In genomic region chr2:17065149-17066145, GRCm38 (mm10) we compare ENCODE assay signal across 7 mouse cellular contexts.
DNase-seq lines count a peak whose midpoint lies in the region.

No protein-coding gene starts in this region.

- DNase-seq in A20 (ENCODE audit: low read depth, low spot score): peak; percentile 86
- DNase-seq in brain, adult 2 months (ENCODE audit: low read depth, low spot score): peak; percentile 6
- peak; percentile 1 for DNase-seq in kidney, adult 9 months
- peak; percentile 2 to 5 for DNase-seq in left cerebral cortex, adult 9 months (ENCODE audit: low spot score in 2 of 2)
- peak; percentile 0 to 1 for DNase-seq in monocyte, adult 2 months (ENCODE audit: low read depth in 1 of 2, low spot score in 2 of 2)
- peak; percentile 17 to 18 for DNase-seq in right cerebral cortex, postnatal 10 days (ENCODE audit: low spot score in 2 of 2)
- peak; percentile 41 for DNase-seq in testis, postnatal 10 days (ENCODE audit: low spot score)

Comparison
In these comparisons a context has a peak if more than half of its experiments do, and no peak if none do; other contexts are left out.
1. Peak in every context shown above with its lines: DNase-seq.
2. DNase-seq: peak in every context shown above with its lines; median percentile 86 in A20; 41 in testis, postnatal 10 days; 18 in right cerebral cortex, postnatal 10 days; 6 in brain, adult 2 months; 4 in left cerebral cortex, adult 9 months; 1 in kidney, adult 9 months; 0 in monocyte, adult 2 months.